Mouse (Mus musculus) limb, embryonic 15.5 days (tissue): ENCODE measurements around the gene Med29. TPM values are rescaled to one million over a fixed set of nuclear protein-coding genes. Genes with fewer than 3 reads are reported as not detected.

Source experiments
- ATAC-seq: fragments of 200-750 bp; cut with Nextera tagmentation; 2 replicates; pipeline ENCODE4 v1.8.0; 2017; ENCODE audit warnings: low read depth, moderate TSS enrichment; ENCODE audit not compliant: insufficient number of reproducible peaks, low FRiP score, low TSS enrichment
- H3K27ac ChIP-seq: fragments of 300-500 bp; sonication (generic); 2 replicates; pipeline ENCODE4 v1.5.1; 2015; ENCODE audit warnings: moderate library complexity, mild to moderate bottlenecking, inconsistent platforms
- H3K27me3 ChIP-seq: fragments of 300-500 bp; sonication (generic); 2 replicates; pipeline ENCODE4 v1.6.1; 2015; ENCODE audit warnings: inconsistent platforms
- H3K36me3 ChIP-seq: fragments of 300-500 bp; sonication (generic); 2 replicates; pipeline ENCODE4 v1.6.1; 2015; ENCODE audit warnings: inconsistent platforms
- H3K4me1 ChIP-seq: fragments of 300-500 bp; sonication (generic); 2 replicates; pipeline ENCODE4 v1.6.1; 2015; ENCODE audit warnings: inconsistent platforms
- H3K4me2 ChIP-seq: fragments of 300-500 bp; sonication (generic); 2 replicates; pipeline ENCODE4 v1.6.1; 2015; ENCODE audit warnings: mild to moderate bottlenecking, inconsistent platforms
- H3K4me3 ChIP-seq: fragments of 300-500 bp; sonication (generic); 2 replicates; pipeline ENCODE4 v1.5.1; 2015; ENCODE audit warnings: mild to moderate bottlenecking, inconsistent platforms
- H3K9ac ChIP-seq: fragments of 300-500 bp; sonication (generic); 2 replicates; pipeline ENCODE4 v1.6.1; 2015; ENCODE audit warnings: inconsistent platforms
- H3K9me3 ChIP-seq: fragments of 300-500 bp; sonication (generic); 2 replicates; pipeline ENCODE4 v1.6.1; 2016; ENCODE audit warnings: inconsistent platforms
- WGBS: fragments of 180-500 bp; shearing (Covaris S2); methylation state at CpG from one replicate; pipeline ENCODE4 v1.1.7; 2015; 5-methylcytosine and 5-hydroxymethylcytosine counted together
- polyA plus RNA-seq: library from polyadenylated mRNA; unstranded; fragments of >200 nt; fragmentation: Nextera tagmentation; extraction: Ambion mirVana; gene quantifications from 2 replicates; pipeline ENCODE4 v1.2.1, GENCODE M21; 2015

Gene Med29
- polyA plus RNA-seq, 1 experiment from 2014 or later = 44.8 TPM

DNA sequence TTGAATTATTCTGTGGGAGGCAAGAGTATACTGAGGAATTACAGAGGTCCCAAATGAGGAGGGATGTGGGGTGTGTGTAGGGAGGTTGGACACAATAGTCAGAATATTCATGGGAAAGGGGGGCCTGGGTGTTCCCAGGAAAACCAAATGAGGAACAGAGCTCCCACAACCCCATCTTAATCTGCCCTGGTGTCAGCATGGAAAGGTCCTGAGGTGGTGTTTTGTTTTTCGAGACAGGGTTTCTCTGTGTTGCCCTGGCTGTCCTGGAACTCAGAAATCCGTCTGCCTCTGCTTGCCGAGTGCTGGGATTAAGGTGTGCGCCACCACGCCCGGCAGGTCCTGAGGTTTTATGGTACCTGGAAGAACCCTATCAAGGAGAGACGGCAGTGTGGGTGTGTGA lies 34.1 kb downstream of the Med29 start:
- peak overlapping the region; percentile 80 for H3K27ac ChIP-seq

GRCm38 (mm10) chr7:28357984-28358383 lies 34.5 kb downstream of the Med29 start:
- H3K4me3 ChIP-seq = no peak overlapping the region
- ATAC-seq = no peak
- H3K9ac ChIP-seq = no peak overlapping the region
- 7% methylated on average over 5 of the region's 5 CpGs for WGBS
- H3K36me3 ChIP-seq = peaks cover 64% of the 10 kb centered on the region
- no peak overlapping the region for H3K4me2 ChIP-seq
- H3K4me1 ChIP-seq = peaks cover 30% of the 10 kb centered on the region
- H3K27ac ChIP-seq = peak overlapping the region; percentile 80
- no peaks in the 10 kb centered on the region for H3K9me3 ChIP-seq
- no peaks in the 10 kb centered on the region for H3K27me3 ChIP-seq

More for the DNA sequence above, 34.1 kb downstream of the Med29 start:
- peaks cover 29% of the 10 kb centered on the region for H3K4me1 ChIP-seq
- ATAC-seq = no peak
- no peak overlapping the region for H3K4me2 ChIP-seq
- peaks cover 62% of the 10 kb centered on the region for H3K36me3 ChIP-seq
- no peaks in the 10 kb centered on the region for H3K27me3 ChIP-seq
- WGBS = 48% methylated on average over 7 of the region's 7 CpGs
- no peaks in the 10 kb centered on the region for H3K9me3 ChIP-seq
- no peak overlapping the region for H3K9ac ChIP-seq
- H3K4me3 ChIP-seq = no peak overlapping the region

- Histone ChIP-seq H3K27me3 (no peaks in the 10 kb centered on the region), H3K27ac (peak overlapping the region; percentile 80), H3K4me2 (no peak overlapping the region), H3K9ac (no peak overlapping the region), H3K36me3 (peaks cover 62% of the 10 kb centered on the region), H3K4me3 (no peak overlapping the region), H3K4me1 (peaks cover 34% of the 10 kb centered on the region), H3K9me3 (no peaks in the 10 kb centered on the region)
- 6% methylated on average over 5 of the region's 5 CpGs for WGBS
- peak; percentile 64 for ATAC-seq
Measured at GRCm38 (mm10) chr7:28356981-28357380, 35.5 kb downstream of the Med29 start.

DNA sequence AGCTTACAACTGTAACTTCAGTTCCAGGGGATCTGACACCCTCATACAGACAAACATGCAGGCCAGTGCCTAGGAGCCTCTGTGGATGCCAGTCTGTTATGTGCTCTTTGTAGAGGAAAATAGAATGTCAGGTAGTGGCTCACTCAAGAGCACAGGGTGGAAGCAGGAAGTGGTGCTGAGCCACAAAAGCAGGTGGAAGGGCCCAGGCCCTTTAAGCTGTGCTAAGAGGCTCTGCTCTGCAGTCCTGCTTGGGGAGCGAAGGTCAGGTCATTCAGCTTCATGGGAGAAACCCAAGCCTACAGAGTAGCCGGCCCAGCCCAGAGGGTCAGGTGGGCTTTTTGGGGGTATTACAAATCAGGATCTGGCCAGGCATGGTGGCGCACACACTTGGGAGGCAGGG lies 37.3 kb downstream of the Med29 start:
- H3K27me3 ChIP-seq = no peaks in the 10 kb centered on the region
- H3K9ac ChIP-seq = no peak overlapping the region
- no peak overlapping the region for H3K4me2 ChIP-seq
- WGBS = 86% methylated on average over 3 of the region's 3 CpGs
- no peaks in the 10 kb centered on the region for H3K9me3 ChIP-seq
- no peak for ATAC-seq
- no peak overlapping the region for H3K27ac ChIP-seq
- peaks cover 41% of the 10 kb centered on the region for H3K4me1 ChIP-seq
- H3K36me3 ChIP-seq = peaks cover 50% of the 10 kb centered on the region
- no peak overlapping the region for H3K4me3 ChIP-seq

GRCm38 (mm10) chr7:28354596-28354995 lies 37.9 kb downstream of the Med29 start:
- peaks cover 42% of the 10 kb centered on the region for H3K4me1 ChIP-seq
- H3K9ac ChIP-seq = no peak overlapping the region
- H3K9me3 ChIP-seq = no peaks in the 10 kb centered on the region
- H3K36me3 ChIP-seq = peaks cover 43% of the 10 kb centered on the region
- no peak overlapping the region for H3K4me3 ChIP-seq
- ATAC-seq = no peak
- no peaks in the 10 kb centered on the region for H3K27me3 ChIP-seq
- 91% methylated on average over 3 of the region's 3 CpGs for WGBS
- no peak overlapping the region for H3K27ac ChIP-seq
- H3K4me2 ChIP-seq = no peak overlapping the region

DNA sequence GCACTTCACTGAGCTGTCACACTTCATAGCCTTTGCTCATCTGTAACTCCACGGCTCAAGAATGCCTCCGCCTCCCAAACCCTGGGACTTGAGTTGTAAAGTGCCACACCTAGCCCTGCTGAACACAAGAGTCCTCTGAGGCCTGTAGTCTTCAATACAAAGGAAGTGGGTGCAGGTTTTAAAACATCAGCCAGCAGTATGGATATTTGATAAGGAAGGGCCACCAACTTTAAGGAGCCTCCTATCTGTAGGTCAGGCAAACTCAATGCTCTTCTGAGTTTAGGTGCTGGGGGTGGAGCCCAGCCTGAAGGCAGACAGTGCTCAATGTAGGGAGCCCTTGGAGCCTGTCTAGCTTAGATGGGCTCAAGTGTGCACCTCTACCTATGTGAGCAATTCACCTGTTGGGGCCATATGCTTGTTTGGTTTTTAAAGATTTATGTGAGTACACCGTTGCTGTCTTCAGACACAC lies 38.4 kb downstream of the Med29 start:
- Histone ChIP-seq H3K4me3 (no peak overlapping the region), H3K4me1 (peaks cover 45% of the 10 kb centered on the region), H3K27ac (no peak overlapping the region), H3K36me3 (peaks cover 39% of the 10 kb centered on the region), H3K4me2 (no peak overlapping the region), H3K9me3 (no peaks in the 10 kb centered on the region), H3K27me3 (no peaks in the 10 kb centered on the region), H3K9ac (no peak overlapping the region)
- 87% methylated on average over 3 of the region's 3 CpGs for WGBS
- no peak for ATAC-seq

- Histone ChIP-seq H3K4me1 (peaks cover 44% of the 10 kb centered on the region), H3K27me3 (no peaks in the 10 kb centered on the region), H3K27ac (no peak overlapping the region), H3K4me2 (no peak overlapping the region), H3K9ac (no peak overlapping the region), H3K36me3 (peaks cover 36% of the 10 kb centered on the region), H3K4me3 (no peak overlapping the region), H3K9me3 (no peaks in the 10 kb centered on the region)
- WGBS = 91% methylated on average over 2 of the region's 2 CpGs
- no peak for ATAC-seq
Measured at GRCm38 (mm10) chr7:28353267-28353666, 39.2 kb downstream of the Med29 start.

- Histone ChIP-seq H3K27me3 (no peaks in the 10 kb centered on the region), H3K9me3 (no peaks in the 10 kb centered on the region), H3K4me3 (peak overlapping the region; percentile 85), H3K4me1 (peaks cover 30% of the 10 kb centered on the region), H3K9ac (peak overlapping the region; percentile 95), H3K36me3 (peaks cover 36% of the 10 kb centered on the region), H3K4me2 (peak overlapping the region; percentile 70), H3K27ac (no peak overlapping the region)
- WGBS = 37% methylated on average over 4 of the region's 4 CpGs
- ATAC-seq = no peak
Measured at GRCm38 (mm10) chr7:28351676-28352191, 40.8 kb downstream of the Med29 start.

GRCm38 (mm10) chr7:28350155-28350883 lies 42.2 kb downstream of the Med29 start, which contains the start of gene Rps16:
Rps16 (plus strand) TSS chr7:28350652.
- Histone ChIP-seq H3K36me3 (peaks cover 35% of the 10 kb centered on the region), H3K9ac (peak within 1 kb of the TSS; percentile 95), H3K4me2 (peak within 1 kb of the TSS; percentile 70), H3K27ac (peak within 1 kb of the TSS; percentile 95), H3K27me3 (no peaks in the 10 kb centered on the region), H3K4me3 (peak within 1 kb of the TSS; percentile 85), H3K4me1 (peaks cover 27% of the 10 kb centered on the region), H3K9me3 (no peaks in the 10 kb centered on the region)
- WGBS = under 1% methylated on average over 43 of the region's 50 CpGs
- peak; percentile 93 for ATAC-seq

DNA sequence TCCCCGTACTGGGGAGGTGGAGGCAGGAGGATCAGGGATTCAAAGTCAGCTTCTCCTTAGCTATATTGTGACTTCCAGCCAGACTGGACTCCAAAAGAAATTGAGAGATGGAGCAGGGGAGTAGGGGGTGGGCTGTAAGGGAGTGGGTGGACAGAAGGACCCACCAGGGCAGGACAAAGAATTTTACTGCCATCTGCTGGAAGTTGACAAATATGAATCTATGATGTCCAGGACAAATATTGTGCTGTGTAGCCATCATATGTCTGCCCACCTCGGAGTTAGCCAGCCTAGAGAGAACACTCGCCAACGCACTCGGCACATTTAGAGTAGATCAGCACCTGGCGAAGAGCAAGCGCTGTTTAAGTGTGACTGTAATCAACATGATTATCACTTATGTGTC lies 43.9 kb downstream of the Med29 start:
- WGBS = 85% methylated on average over 7 of the region's 7 CpGs
- Histone ChIP-seq H3K4me2 (no peak overlapping the region), H3K4me1 (peaks cover 30% of the 10 kb centered on the region), H3K27ac (no peak overlapping the region), H3K27me3 (no peaks in the 10 kb centered on the region), H3K4me3 (no peak overlapping the region), H3K36me3 (peaks cover 20% of the 10 kb centered on the region), H3K9ac (no peak overlapping the region), H3K9me3 (no peaks in the 10 kb centered on the region)
- ATAC-seq = no peak

- Histone ChIP-seq H3K9me3 (no peaks in the 10 kb centered on the region), H3K36me3 (peaks cover 11% of the 10 kb centered on the region), H3K4me1 (peaks cover 28% of the 10 kb centered on the region), H3K4me3 (no peak overlapping the region), H3K27ac (no peak overlapping the region), H3K27me3 (no peaks in the 10 kb centered on the region), H3K4me2 (no peak overlapping the region), H3K9ac (no peak overlapping the region)
- WGBS = 74% methylated on average over 3 of the region's 3 CpGs
- no peak for ATAC-seq
Measured at GRCm38 (mm10) chr7:28347746-28348145, 44.8 kb downstream of the Med29 start.

DNA sequence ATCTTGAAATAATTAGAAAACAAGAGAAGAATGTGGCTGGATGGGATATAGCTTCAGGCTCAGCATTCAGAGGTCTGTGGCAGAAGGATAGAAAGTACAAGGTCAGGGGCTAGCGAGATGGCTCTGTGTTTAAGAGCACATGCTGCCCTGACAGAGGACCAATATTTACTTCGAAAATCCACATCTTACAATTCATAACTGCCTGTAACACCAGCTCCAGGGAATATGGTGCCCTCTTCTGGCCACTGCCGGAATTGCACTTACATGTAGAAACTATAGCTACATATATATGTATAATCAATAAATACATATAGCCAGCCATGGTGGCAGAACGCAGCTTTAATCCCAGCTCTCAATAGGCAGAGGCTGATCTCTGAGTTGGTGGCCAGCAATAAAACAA lies 47.9 kb downstream of the Med29 start:
- WGBS = 2% methylated on average over 4 of the region's 4 CpGs
- Histone ChIP-seq H3K4me2 (no peak overlapping the region), H3K9ac (no peak overlapping the region), H3K4me1 (peaks cover 25% of the 10 kb centered on the region), H3K36me3 (no peaks in the 10 kb centered on the region), H3K4me3 (no peak overlapping the region), H3K27ac (no peak overlapping the region), H3K27me3 (no peaks in the 10 kb centered on the region), H3K9me3 (no peaks in the 10 kb centered on the region)
- no peak for ATAC-seq
